Mouse (Mus musculus) hindbrain, embryonic 11.5 days (tissue): ENCODE results near the gene Cd59b. TPM values are rescaled to one million over a fixed set of nuclear protein-coding genes. Genes with fewer than 3 reads are reported as not detected.
A peak's percentile ranks its signal among the peaks of the same experiment; 100 is the strongest.
"Not testable (repeated sequence)": the region's sequence is repeated elsewhere in the genome, so short reads cannot be mapped to it uniquely, and the experiment has no call there.

Source experiments
- ATAC-seq: fragments of 200-750 bp; cut with Nextera tagmentation; 2 replicates; pipeline ENCODE4 v1.8.0; 2017; ENCODE audit warnings: mild to moderate bottlenecking, moderate TSS enrichment, moderate library complexity; ENCODE audit not compliant: low FRiP score
- DNase-seq: peaks from one replicate; pipeline ENCODE4 v3.0.0-alpha.2; 2015; ENCODE audit warnings: low spot score
- H3K27ac ChIP-seq: fragments of 300-500 bp; sonication (generic); 2 replicates; pipeline ENCODE4 v1.5.1; 2014; ENCODE audit warnings: mild to moderate bottlenecking, low read depth, low read length
- H3K27me3 ChIP-seq: fragments of 300-500 bp; sonication (generic); 2 replicates; pipeline ENCODE4 v1.6.1; 2014; ENCODE audit warnings: mild to moderate bottlenecking, low read length, moderate library complexity, mixed read lengths; ENCODE audit not compliant: control insufficient read depth, insufficient read depth
- H3K36me3 ChIP-seq: fragments of 300-500 bp; sonication (generic); 2 replicates; pipeline ENCODE4 v1.6.1; 2014; ENCODE audit warnings: mild to moderate bottlenecking, low read length, moderate library complexity, mixed read lengths; ENCODE audit not compliant: control insufficient read depth, insufficient read depth
- H3K4me1 ChIP-seq: fragments of 300-500 bp; sonication (generic); replicated peaks from 2 replicates; pipeline ENCODE4 v1.6.1; 2014; ENCODE audit warnings: low read length, mixed read lengths; ENCODE audit not compliant: control insufficient read depth, insufficient read depth
- H3K4me2 ChIP-seq: fragments of 300-500 bp; sonication (generic); replicated peaks from 2 replicates; pipeline ENCODE4 v1.6.1; 2014; ENCODE audit warnings: mild to moderate bottlenecking, low read depth, low read length
- H3K4me3 ChIP-seq: fragments of 300-500 bp; sonication (generic); 2 replicates; pipeline ENCODE4 v1.5.1; 2014; ENCODE audit warnings: low read depth, low read length
- H3K9ac ChIP-seq: fragments of 300-500 bp; sonication (generic); 2 replicates; pipeline ENCODE4 v1.6.1; 2014; ENCODE audit warnings: low read depth, low read length
- H3K9me3 ChIP-seq: fragments of 300-500 bp; sonication (generic); 2 replicates; pipeline ENCODE4 v1.6.1; 2016; ENCODE audit warnings: low read length; ENCODE audit not compliant: control insufficient read depth
- WGBS: fragments of 180-500 bp; shearing (Covaris S2); extraction: QIAGEN DNeasy Blood & Tissue Kit; methylation state at CpG from one replicate; pipeline ENCODE4 v1.1.7; 2014; 5-methylcytosine and 5-hydroxymethylcytosine counted together
- polyA plus RNA-seq: library from polyadenylated mRNA; unstranded; fragments of >200 nt; fragmentation: Nextera tagmentation; extraction: Ambion mirVana; gene quantifications from 2 replicates; pipeline ENCODE4 v1.2.1, GENCODE M21; 2014

The Cd59b gene
- polyA plus RNA-seq, 1 experiment from 2014 or later = 4.3 TPM

- no CpG with 5 or more reads among the region's 1 CpGs for WGBS
- not testable (repeated sequence) for ATAC-seq, DNase-seq
These were observed 11.9 kb downstream of the Cd59b start for GRCm38 (mm10) chr2:104081436-104082050.

GRCm38 (mm10) chr2:104082474-104082873 is 12.8 kb downstream of the Cd59b start:
- no peaks in the 10 kb centered on the region for H3K9me3 ChIP-seq
- ATAC-seq (no peak), DNase-seq (no peak)
- H3K4me3 ChIP-seq = no peak overlapping the region
- H3K4me1 ChIP-seq = no peaks in the 10 kb centered on the region
- no peak overlapping the region for H3K27ac ChIP-seq
- H3K27me3 ChIP-seq = no peaks in the 10 kb centered on the region
- H3K4me2 ChIP-seq = no peak overlapping the region
- H3K9ac ChIP-seq = no peak overlapping the region
- H3K36me3 ChIP-seq = no peaks in the 10 kb centered on the region

More at GRCm38 (mm10) chr2:104081436-104082050, 11.9 kb downstream of the Cd59b start:
- H3K36me3 ChIP-seq, H3K9ac ChIP-seq, H3K4me3 ChIP-seq, H3K4me1 ChIP-seq, H3K27me3 ChIP-seq, H3K4me2 ChIP-seq, H3K9me3 ChIP-seq, H3K27ac ChIP-seq: not testable (repeated sequence)

- not testable (repeated sequence) for H3K27ac ChIP-seq, H3K4me2 ChIP-seq, DNase-seq, H3K4me3 ChIP-seq, H3K27me3 ChIP-seq, H3K4me1 ChIP-seq, ATAC-seq, H3K36me3 ChIP-seq, H3K9ac ChIP-seq, H3K9me3 ChIP-seq
These were observed 14.4 kb downstream of the Cd59b start for GRCm38 (mm10) chr2:104084027-104084426.

- H3K4me1 ChIP-seq, H3K4me3 ChIP-seq, ATAC-seq, H3K27me3 ChIP-seq, DNase-seq, H3K4me2 ChIP-seq, H3K27ac ChIP-seq, H3K9me3 ChIP-seq, H3K36me3 ChIP-seq, H3K9ac ChIP-seq: not testable (repeated sequence)
- 87% methylated on average over 1 of the region's 1 CpGs for WGBS
These were observed 17.9 kb downstream of the Cd59b start for GRCm38 (mm10) chr2:104087562-104087961.

GRCm38 (mm10) chr2:104093305-104093704 is 23.7 kb downstream of the Cd59b start:
- WGBS = 88% methylated on average over 2 of the region's 2 CpGs
- no peak for ATAC-seq
- H3K9ac ChIP-seq = no peak overlapping the region

GRCm38 (mm10) chr2:104095741-104096213 is 26.1 kb downstream of the Cd59b start, which contains the start of gene Cd59a:
Gene Cd59a, plus strand, starts transcription at chr2:104095801.
- H3K36me3 ChIP-seq = no peaks in the 10 kb centered on the region
- 3% methylated on average over 14 of the region's 15 CpGs for WGBS
- H3K27ac ChIP-seq = peak within 1 kb of the TSS; percentile 72
- H3K9ac ChIP-seq = peak within 1 kb of the TSS; percentile 70
- DNase-seq (peak; percentile 86), ATAC-seq (peak; percentile 89)
- H3K4me3 ChIP-seq = peak within 1 kb of the TSS; percentile 43
- peaks cover 5% of the 10 kb centered on the region; the same call in 1 of the 2 replicates for H3K4me1 ChIP-seq
- H3K9me3 ChIP-seq = no peaks in the 10 kb centered on the region
- no peaks in the 10 kb centered on the region for H3K27me3 ChIP-seq
- H3K4me2 ChIP-seq = peak within 1 kb of the TSS; percentile 58

More at GRCm38 (mm10) chr2:104093305-104093704, 23.7 kb downstream of the Cd59b start:
- H3K4me3 ChIP-seq = no peak overlapping the region
- H3K4me2 ChIP-seq = no peak overlapping the region
- H3K36me3 ChIP-seq = no peaks in the 10 kb centered on the region
- no peaks in the 10 kb centered on the region for H3K9me3 ChIP-seq
- H3K4me1 ChIP-seq = peaks cover 5% of the 10 kb centered on the region; the same call in 1 of the 2 replicates
- DNase-seq = no peak
- no peak overlapping the region for H3K27ac ChIP-seq
- no peaks in the 10 kb centered on the region for H3K27me3 ChIP-seq

GRCm38 (mm10) chr2:104096256-104096655 is 26.6 kb downstream of the Cd59b start:
- H3K4me2 ChIP-seq = peak overlapping the region; percentile 58
- peak overlapping the region; percentile 43 for H3K4me3 ChIP-seq
- no peak for DNase-seq
- no peaks in the 10 kb centered on the region for H3K36me3 ChIP-seq
- H3K27me3 ChIP-seq = no peaks in the 10 kb centered on the region
- no peaks in the 10 kb centered on the region for H3K9me3 ChIP-seq
- no peak for ATAC-seq
- peaks cover 5% of the 10 kb centered on the region; the same call in 1 of the 2 replicates for H3K4me1 ChIP-seq
- H3K9ac ChIP-seq = peak overlapping the region; percentile 70
- H3K27ac ChIP-seq = peak overlapping the region; percentile 72
- 49% methylated on average over 10 of the region's 10 CpGs for WGBS

- not testable (repeated sequence) for H3K9ac ChIP-seq, H3K36me3 ChIP-seq, H3K27me3 ChIP-seq, H3K4me3 ChIP-seq, DNase-seq, H3K27ac ChIP-seq, H3K4me1 ChIP-seq, H3K4me2 ChIP-seq, H3K9me3 ChIP-seq
- 62% methylated on average over 1 of the region's 1 CpGs for WGBS
- peak; percentile 30; the same call in 1 of the 2 replicates for ATAC-seq
These were observed 27.1 kb downstream of the Cd59b start for GRCm38 (mm10) chr2:104096796-104097195.

- DNase-seq, H3K36me3 ChIP-seq, ATAC-seq, H3K9me3 ChIP-seq, H3K27ac ChIP-seq, H3K4me2 ChIP-seq, H3K4me1 ChIP-seq, H3K27me3 ChIP-seq, H3K9ac ChIP-seq, H3K4me3 ChIP-seq: not testable (repeated sequence)
- WGBS = 91% methylated on average over 4 of the region's 4 CpGs
These were observed 27.7 kb downstream of the Cd59b start for GRCm38 (mm10) chr2:104097396-104097795.
